Mouse (Mus musculus): ENCODE measurements around the gene Mrtfa. TPM values are rescaled to one million over a fixed set of nuclear protein-coding genes. Genes with fewer than 3 reads are reported as not detected.

The Mrtfa gene
- polyA plus RNA-seq, 1 experiment from 2014 or later, result 32.0 TPM

GRCm38 (mm10) chr15:81012359-81012758, 178.2 kb downstream of the Mrtfa start:
- Histone ChIP-seq H3K27me3 (no peaks in the 10 kb centered on the region), H3K4me3 (replicated peaks) (no peak overlapping the region), H3K9me3 (no peaks in the 10 kb centered on the region), H3K27ac (no peak overlapping the region), H3K4me2 (replicated peaks) (no peak overlapping the region), H3K9ac (replicated peaks) (no peak overlapping the region), H3K4me1 (replicated peaks) (no peaks in the 10 kb centered on the region), H3K36me3 (peaks cover 98% of the 10 kb centered on the region)
- no peak for ATAC-seq
- WGBS, result 91% methylated on average over 4 of the region's 4 CpGs

- 81% methylated on average over 3 of the region's 3 CpGs for WGBS
Measured at GRCm38 (mm10) chr15:81011523-81011922, 179.0 kb downstream of the Mrtfa start.

GRCm38 (mm10) chr15:81010114-81010513, 180.4 kb downstream of the Mrtfa start:
- Histone ChIP-seq H3K27me3 (no peaks in the 10 kb centered on the region), H3K4me3 (replicated peaks) (no peak overlapping the region), H3K27ac (no peak overlapping the region), H3K36me3 (peaks cover 91% of the 10 kb centered on the region), H3K9ac (replicated peaks) (no peak overlapping the region), H3K4me2 (replicated peaks) (no peak overlapping the region), H3K9me3 (no peaks in the 10 kb centered on the region), H3K4me1 (replicated peaks) (no peaks in the 10 kb centered on the region)
- ATAC-seq, result no peak
- 93% methylated on average over 7 of the region's 7 CpGs for WGBS

More at GRCm38 (mm10) chr15:81011523-81011922, 179.0 kb downstream of the Mrtfa start:
- Histone ChIP-seq H3K4me3 (replicated peaks) (no peak overlapping the region), H3K9me3 (no peaks in the 10 kb centered on the region), H3K4me2 (replicated peaks) (no peak overlapping the region), H3K27me3 (no peaks in the 10 kb centered on the region), H3K36me3 (peaks cover 95% of the 10 kb centered on the region), H3K27ac (no peak overlapping the region), H3K9ac (replicated peaks) (no peak overlapping the region), H3K4me1 (replicated peaks) (no peaks in the 10 kb centered on the region)
- no peak for ATAC-seq

GRCm38 (mm10) chr15:81008689-81009123, 181.9 kb downstream of the Mrtfa start:
- no peak overlapping the region for H3K4me3 ChIP-seq (replicated peaks)
- no peak for ATAC-seq
- H3K9ac ChIP-seq (replicated peaks), result no peak overlapping the region
- no peaks in the 10 kb centered on the region for H3K9me3 ChIP-seq
- H3K27ac ChIP-seq, result no peak overlapping the region
- 62% methylated on average over 10 of the region's 10 CpGs for WGBS
- H3K4me1 ChIP-seq (replicated peaks), result no peaks in the 10 kb centered on the region
- H3K27me3 ChIP-seq, result no peaks in the 10 kb centered on the region
- H3K4me2 ChIP-seq (replicated peaks), result no peak overlapping the region
- H3K36me3 ChIP-seq, result peaks cover 82% of the 10 kb centered on the region

- ATAC-seq, result no peak
- Histone ChIP-seq H3K27ac (no peak overlapping the region), H3K36me3 (peaks cover 81% of the 10 kb centered on the region), H3K9me3 (no peaks in the 10 kb centered on the region), H3K4me2 (replicated peaks) (no peak overlapping the region), H3K4me3 (replicated peaks) (no peak overlapping the region), H3K4me1 (replicated peaks) (no peaks in the 10 kb centered on the region), H3K9ac (replicated peaks) (no peak overlapping the region), H3K27me3 (no peaks in the 10 kb centered on the region)
- WGBS, result 89% methylated on average over 8 of the region's 8 CpGs
Measured at GRCm38 (mm10) chr15:81007905-81008304, 182.7 kb downstream of the Mrtfa start.

- Histone ChIP-seq H3K36me3 (peaks cover 75% of the 10 kb centered on the region), H3K9ac (replicated peaks) (no peak overlapping the region), H3K4me3 (replicated peaks) (no peak overlapping the region), H3K4me1 (replicated peaks) (no peaks in the 10 kb centered on the region), H3K9me3 (no peaks in the 10 kb centered on the region), H3K27ac (no peak overlapping the region), H3K27me3 (no peaks in the 10 kb centered on the region), H3K4me2 (replicated peaks) (no peak overlapping the region)
- no peak for ATAC-seq
- 94% methylated on average over 9 of the region's 9 CpGs for whole genome bisulfite sequencing
Measured at GRCm38 (mm10) chr15:81007339-81007738, 183.2 kb downstream of the Mrtfa start.

- no peak overlapping the region for H3K27ac ChIP-seq
- no peaks in the 10 kb centered on the region for H3K9me3 ChIP-seq
- H3K4me3 ChIP-seq (replicated peaks), result no peak overlapping the region
- no peaks in the 10 kb centered on the region for H3K27me3 ChIP-seq
- no peak overlapping the region for H3K4me2 ChIP-seq (replicated peaks)
- whole genome bisulfite sequencing, result 89% methylated on average over 10 of the region's 10 CpGs
- no peak for ATAC-seq
- no peak overlapping the region for H3K9ac ChIP-seq (replicated peaks)
- H3K4me1 ChIP-seq (replicated peaks), result no peaks in the 10 kb centered on the region
- peaks cover 64% of the 10 kb centered on the region for H3K36me3 ChIP-seq
Measured at GRCm38 (mm10) chr15:81006127-81006735, 184.3 kb downstream of the Mrtfa start.

GRCm38 (mm10) chr15:81000419-81001138, 190.0 kb downstream of the Mrtfa start:
- H3K27me3 ChIP-seq, result no peaks in the 10 kb centered on the region
- WGBS, result 60% methylated on average over 3 of the region's 4 CpGs
- H3K4me2 ChIP-seq (replicated peaks), result no peak overlapping the region
- no peak overlapping the region for H3K9ac ChIP-seq (replicated peaks)
- no peak overlapping the region for H3K27ac ChIP-seq
- no peak overlapping the region for H3K4me3 ChIP-seq (replicated peaks)
- no peaks in the 10 kb centered on the region for H3K4me1 ChIP-seq (replicated peaks)
- H3K9me3 ChIP-seq, result no peaks in the 10 kb centered on the region
- peaks cover 15% of the 10 kb centered on the region for H3K36me3 ChIP-seq
- ATAC-seq, result no peak

- no peak overlapping the region for H3K27ac ChIP-seq
- ATAC-seq, result no peak
Measured at GRCm38 (mm10) chr15:80997077-80997476, 193.5 kb downstream of the Mrtfa start.

GRCm38 (mm10) chr15:80996090-80996835, 194.3 kb downstream of the Mrtfa start:
- no peaks in the 10 kb centered on the region for H3K36me3 ChIP-seq
- no peak for ATAC-seq

More at GRCm38 (mm10) chr15:80997077-80997476, 193.5 kb downstream of the Mrtfa start:
- Histone ChIP-seq H3K27me3 (no peaks in the 10 kb centered on the region), H3K36me3 (no peaks in the 10 kb centered on the region), H3K9me3 (no peaks in the 10 kb centered on the region), H3K4me3 (replicated peaks) (no peak overlapping the region), H3K9ac (replicated peaks) (no peak overlapping the region), H3K4me1 (replicated peaks) (no peaks in the 10 kb centered on the region), H3K4me2 (replicated peaks) (no peak overlapping the region)
- WGBS, result 71% methylated on average over 1 of the region's 1 CpGs

GRCm38 (mm10) chr15:80994959-80995358, 195.6 kb downstream of the Mrtfa start:
- WGBS, result 88% methylated on average over 5 of the region's 5 CpGs
- no peak for ATAC-seq

More at GRCm38 (mm10) chr15:80996090-80996835, 194.3 kb downstream of the Mrtfa start:
- Histone ChIP-seq H3K4me1 (replicated peaks) (no peaks in the 10 kb centered on the region), H3K4me3 (replicated peaks) (no peak overlapping the region), H3K27me3 (no peaks in the 10 kb centered on the region), H3K9me3 (no peaks in the 10 kb centered on the region), H3K4me2 (replicated peaks) (no peak overlapping the region), H3K27ac (no peak overlapping the region), H3K9ac (replicated peaks) (no peak overlapping the region)
- WGBS, result 80% methylated on average over 6 of the region's 6 CpGs

GRCm38 (mm10) chr15:80989712-80990111, 200.8 kb downstream of the Mrtfa start:
- Histone ChIP-seq H3K9ac (replicated peaks) (no peak overlapping the region), H3K27me3 (no peaks in the 10 kb centered on the region), H3K27ac (no peak overlapping the region), H3K4me1 (replicated peaks) (no peaks in the 10 kb centered on the region), H3K4me2 (replicated peaks) (no peak overlapping the region), H3K4me3 (replicated peaks) (no peak overlapping the region), H3K9me3 (no peaks in the 10 kb centered on the region), H3K36me3 (no peaks in the 10 kb centered on the region)
- WGBS, result 80% methylated on average over 3 of the region's 3 CpGs
- no peak for ATAC-seq

More at GRCm38 (mm10) chr15:80994959-80995358, 195.6 kb downstream of the Mrtfa start:
- Histone ChIP-seq H3K9me3 (no peaks in the 10 kb centered on the region), H3K4me2 (replicated peaks) (no peak overlapping the region), H3K36me3 (no peaks in the 10 kb centered on the region), H3K27me3 (no peaks in the 10 kb centered on the region), H3K27ac (no peak overlapping the region), H3K9ac (replicated peaks) (no peak overlapping the region), H3K4me1 (replicated peaks) (no peaks in the 10 kb centered on the region), H3K4me3 (replicated peaks) (no peak overlapping the region)

Measured in midbrain, embryonic 13.5 days (tissue).